Mouse (Mus musculus) heart, embryonic 16.5 days (tissue): ENCODE data around the gene Lrp2. TPM values are rescaled to one million over a fixed set of nuclear protein-coding genes. Genes with fewer than 3 reads are reported as not detected.

Experiments used
- ATAC-seq: fragments of 200-750 bp; cut with Nextera tagmentation; replicated peaks from 2 replicates; pipeline ENCODE4 v1.8.0; 2017; ENCODE audit warnings: moderate number of reproducible peaks; ENCODE audit not compliant: insufficient read depth, low FRiP score; ENCODE audit errors: extremely low read depth
- H3K27ac ChIP-seq: fragments of 300-500 bp; sonication (generic); 2 replicates; pipeline ENCODE4 v1.5.1; 2014; ENCODE audit warnings: mild to moderate bottlenecking, low read length, control low read depth, moderate library complexity
- H3K27me3 ChIP-seq: fragments of 300-500 bp; sonication (generic); 2 replicates; pipeline ENCODE4 v1.6.1; 2014; ENCODE audit warnings: low read length, mixed read lengths; ENCODE audit not compliant: control insufficient read depth, insufficient read depth
- H3K36me3 ChIP-seq: fragments of 300-500 bp; sonication (generic); 2 replicates; pipeline ENCODE4 v1.6.1; 2014; ENCODE audit not compliant: control insufficient read depth, insufficient read depth
- H3K4me1 ChIP-seq: fragments of 300-500 bp; sonication (generic); 2 replicates; pipeline ENCODE4 v1.6.1; 2014; ENCODE audit warnings: low read length, mixed read lengths; ENCODE audit not compliant: control insufficient read depth, insufficient read depth
- H3K4me2 ChIP-seq: fragments of 300-500 bp; sonication (generic); 2 replicates; pipeline ENCODE4 v1.6.1; 2014; ENCODE audit warnings: low read depth, mild to moderate bottlenecking, control low read depth, low read length
- H3K4me3 ChIP-seq: fragments of 300-500 bp; sonication (generic); 2 replicates; pipeline ENCODE4 v1.5.1; 2014; ENCODE audit warnings: mild to moderate bottlenecking, control low read depth, low read length
- H3K9ac ChIP-seq: fragments of 300-500 bp; sonication (generic); 2 replicates; pipeline ENCODE4 v1.6.1; 2014; ENCODE audit warnings: low read length, control low read depth
- H3K9me3 ChIP-seq: fragments of 300-500 bp; sonication (generic); replicated peaks from 2 replicates; pipeline ENCODE4 v1.6.1; 2016; ENCODE audit warnings: low read length; ENCODE audit not compliant: control insufficient read depth
- WGBS: fragments of 180-500 bp; shearing (Covaris S2); extraction: QIAGEN DNeasy Blood & Tissue Kit; methylation state at CpG from one replicate; pipeline ENCODE4 v1.1.7; 2014; 5-methylcytosine and 5-hydroxymethylcytosine counted together
- polyA plus RNA-seq: library from polyadenylated mRNA; unstranded; fragments of >200 nt; fragmentation: Nextera tagmentation; extraction: Ambion mirVana; gene quantifications from 2 replicates; pipeline ENCODE4 v1.2.1, GENCODE M21; 2015

Gene Lrp2
- polyA plus RNA-seq, 1 experiment from 2014 or later, result 0.21 TPM

DNA sequence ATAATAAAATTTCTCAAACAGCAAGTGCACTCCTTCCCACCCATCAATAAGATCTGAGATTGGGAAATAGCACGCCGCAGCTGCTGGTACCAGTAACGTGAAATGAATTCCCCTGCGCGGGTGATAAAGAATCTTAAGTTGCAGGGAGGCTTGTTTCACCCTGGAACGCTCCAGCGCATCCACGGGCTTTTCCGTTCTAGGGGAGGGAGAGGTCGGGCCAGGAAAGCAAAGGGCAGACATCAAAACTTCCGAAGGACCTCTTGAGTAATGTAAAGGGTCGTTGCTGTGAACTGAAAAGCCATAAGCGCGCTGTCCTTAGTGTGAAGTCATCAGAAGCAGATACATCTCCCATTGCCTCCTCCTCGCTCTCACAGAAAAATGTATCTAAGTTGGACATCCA is 26.5 kb downstream of the Lrp2 start:
- Histone ChIP-seq H3K4me2 (no peak overlapping the region), H3K4me1 (peaks cover 4% of the 10 kb centered on the region; the same call in 1 of the 2 replicates), H3K27ac (no peak overlapping the region), H3K9me3 (no peaks in the 10 kb centered on the region), H3K4me3 (no peak overlapping the region), H3K9ac (no peak overlapping the region), H3K36me3 (no peaks in the 10 kb centered on the region), H3K27me3 (peaks cover 5% of the 10 kb centered on the region; the same call in 1 of the 2 replicates)
- 50% methylated on average over 15 of the region's 15 CpGs for WGBS
- ATAC-seq, result no peak

DNA sequence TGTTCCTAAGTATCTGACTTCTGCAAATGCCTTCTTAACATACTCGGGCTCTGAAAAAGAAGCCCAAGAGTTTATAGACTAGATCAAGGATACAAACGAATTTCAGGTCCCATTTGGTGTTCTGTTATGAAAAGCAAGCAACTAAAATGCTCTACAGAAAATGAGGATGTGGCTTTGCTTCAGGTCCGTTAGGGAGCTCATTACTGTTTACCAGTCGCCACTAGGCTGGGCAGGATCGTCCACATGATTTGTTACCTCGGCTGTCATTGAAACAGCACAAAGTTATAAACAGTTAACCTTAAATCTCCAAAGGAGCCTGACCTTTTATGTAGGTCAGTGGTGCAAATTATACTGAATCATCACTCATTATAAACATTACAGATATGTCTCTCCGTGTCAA is 29.2 kb downstream of the Lrp2 start:
- Histone ChIP-seq H3K4me3 (no peak overlapping the region), H3K27ac (no peak overlapping the region), H3K4me2 (no peak overlapping the region), H3K9ac (no peak overlapping the region), H3K27me3 (peaks cover 5% of the 10 kb centered on the region; the same call in 1 of the 2 replicates), H3K4me1 (no peaks in the 10 kb centered on the region), H3K36me3 (no peaks in the 10 kb centered on the region), H3K9me3 (no peaks in the 10 kb centered on the region)
- ATAC-seq, result no peak
- WGBS, result 55% methylated on average over 7 of the region's 7 CpGs

DNA sequence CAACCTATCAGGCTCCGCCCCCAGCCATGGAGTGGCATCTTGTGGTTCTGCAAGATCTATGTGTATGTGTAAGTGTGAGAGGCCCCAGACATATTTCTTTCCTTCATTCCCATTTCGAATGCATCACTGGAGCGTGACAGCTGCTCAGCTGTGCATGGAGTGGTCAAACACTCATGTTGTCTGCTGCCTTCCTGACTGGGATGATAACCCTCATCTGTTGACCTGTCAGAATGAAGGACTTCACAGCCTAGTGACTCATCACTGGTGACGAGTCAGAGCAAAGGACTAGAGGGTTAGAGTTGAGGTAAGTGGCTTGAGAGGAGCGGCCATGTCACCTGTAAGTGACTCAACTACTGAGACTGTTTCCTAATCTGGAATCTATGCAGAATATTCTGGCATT is 34.2 kb downstream of the Lrp2 start:
- H3K4me3 ChIP-seq, result no peak overlapping the region
- H3K4me1 ChIP-seq, result no peaks in the 10 kb centered on the region
- no peaks in the 10 kb centered on the region for H3K9me3 ChIP-seq
- 61% methylated on average over 5 of the region's 5 CpGs for WGBS
- no peak overlapping the region for H3K9ac ChIP-seq
- no peaks in the 10 kb centered on the region for H3K27me3 ChIP-seq
- H3K4me2 ChIP-seq, result no peak overlapping the region
- H3K36me3 ChIP-seq, result no peaks in the 10 kb centered on the region
- no peak overlapping the region for H3K27ac ChIP-seq
- ATAC-seq, result no peak

DNA sequence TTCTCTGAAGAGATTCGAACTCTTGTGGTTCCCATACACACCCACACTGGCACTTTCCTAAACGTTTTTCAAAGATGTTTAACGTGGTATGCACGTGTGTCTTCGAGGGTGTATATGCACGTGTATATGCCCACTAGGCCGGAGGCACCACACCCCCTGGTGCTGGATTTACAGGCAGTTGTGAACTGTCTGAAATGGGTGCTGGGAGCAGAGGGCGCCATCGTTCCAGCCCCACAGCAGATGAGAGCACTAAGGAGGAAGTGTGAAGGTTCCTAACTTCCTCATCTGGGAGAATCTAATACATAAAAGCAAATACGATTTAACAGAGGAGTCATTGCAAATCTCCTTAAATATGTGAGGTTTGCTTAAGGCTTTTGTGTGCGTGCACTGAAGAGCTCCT is 39.0 kb downstream of the Lrp2 start:
- Histone ChIP-seq H3K36me3 (no peaks in the 10 kb centered on the region), H3K4me2 (no peak overlapping the region), H3K4me1 (no peaks in the 10 kb centered on the region), H3K27ac (no peak overlapping the region), H3K9me3 (no peaks in the 10 kb centered on the region), H3K9ac (no peak overlapping the region), H3K4me3 (no peak overlapping the region), H3K27me3 (no peaks in the 10 kb centered on the region)
- WGBS, result 69% methylated on average over 11 of the region's 11 CpGs
- no peak for ATAC-seq

DNA sequence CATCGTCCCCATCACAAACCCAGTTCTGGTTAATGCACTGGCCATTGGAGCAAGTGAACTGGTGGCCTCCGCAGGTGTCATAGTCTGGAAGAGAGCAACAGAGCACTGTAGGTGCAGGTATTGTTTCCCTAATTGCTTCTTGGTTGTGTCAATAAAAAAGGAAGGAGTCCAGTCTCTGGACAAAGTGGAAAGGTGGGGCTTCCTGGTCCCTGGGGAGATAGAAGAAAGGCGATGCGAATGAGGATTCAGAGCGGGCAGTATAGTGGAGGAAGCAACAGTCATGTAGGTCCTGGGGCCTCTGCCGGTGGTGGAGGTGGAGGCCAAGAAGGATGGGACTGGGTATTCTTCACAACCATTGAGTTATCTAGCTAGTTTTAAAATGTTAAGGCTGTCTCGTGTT is 49.8 kb downstream of the Lrp2 start:
- WGBS, result 77% methylated on average over 7 of the region's 7 CpGs
- Histone ChIP-seq H3K4me1 (0 out of 2 replicates have a peak, but pooled peaks cover 1% of the 10 kb centered on the region), H3K27ac (no peak overlapping the region), H3K27me3 (no peaks in the 10 kb centered on the region), H3K9me3 (no peaks in the 10 kb centered on the region), H3K36me3 (no peaks in the 10 kb centered on the region), H3K4me3 (no peak overlapping the region), H3K4me2 (no peak overlapping the region), H3K9ac (no peak overlapping the region)
- ATAC-seq, result no peak

DNA sequence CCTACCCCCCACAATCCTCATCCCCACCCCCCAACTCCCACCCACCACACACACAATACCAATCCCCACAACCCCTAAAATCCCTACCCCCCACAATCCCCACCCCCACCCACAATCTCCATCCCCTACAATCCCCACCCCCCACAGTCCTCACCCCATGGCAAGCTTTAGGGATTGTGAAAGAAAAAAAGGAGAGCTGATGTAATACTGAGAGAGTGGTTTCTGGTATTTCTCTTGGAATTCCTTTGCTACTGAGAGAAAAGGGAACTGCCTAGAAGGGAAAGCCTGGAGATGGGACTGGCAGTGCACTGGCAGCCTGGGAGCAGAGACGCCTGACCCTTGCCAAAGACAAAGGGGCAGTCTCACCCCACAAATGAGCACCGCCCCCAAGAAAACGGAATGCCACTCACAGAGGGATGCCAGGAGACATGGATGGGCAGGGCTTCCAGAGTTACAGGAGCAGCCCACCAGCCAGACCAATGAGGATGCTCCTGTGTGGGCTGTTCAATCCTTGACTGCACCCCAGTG is 54.3 kb downstream of the Lrp2 start:
- whole genome bisulfite sequencing, result 38% methylated on average over 3 of the region's 3 CpGs
- no peaks in the 10 kb centered on the region for H3K27me3 ChIP-seq
- H3K4me1 ChIP-seq, result 0 out of 2 replicates have a peak, but pooled peaks cover 9% of the 10 kb centered on the region
- no peak overlapping the region for H3K9ac ChIP-seq
- no peaks in the 10 kb centered on the region for H3K36me3 ChIP-seq
- H3K9me3 ChIP-seq, result no peaks in the 10 kb centered on the region
- H3K4me2 ChIP-seq, result no peak overlapping the region
- ATAC-seq, result no peak
- no peak overlapping the region for H3K4me3 ChIP-seq
- no peak overlapping the region for H3K27ac ChIP-seq

DNA sequence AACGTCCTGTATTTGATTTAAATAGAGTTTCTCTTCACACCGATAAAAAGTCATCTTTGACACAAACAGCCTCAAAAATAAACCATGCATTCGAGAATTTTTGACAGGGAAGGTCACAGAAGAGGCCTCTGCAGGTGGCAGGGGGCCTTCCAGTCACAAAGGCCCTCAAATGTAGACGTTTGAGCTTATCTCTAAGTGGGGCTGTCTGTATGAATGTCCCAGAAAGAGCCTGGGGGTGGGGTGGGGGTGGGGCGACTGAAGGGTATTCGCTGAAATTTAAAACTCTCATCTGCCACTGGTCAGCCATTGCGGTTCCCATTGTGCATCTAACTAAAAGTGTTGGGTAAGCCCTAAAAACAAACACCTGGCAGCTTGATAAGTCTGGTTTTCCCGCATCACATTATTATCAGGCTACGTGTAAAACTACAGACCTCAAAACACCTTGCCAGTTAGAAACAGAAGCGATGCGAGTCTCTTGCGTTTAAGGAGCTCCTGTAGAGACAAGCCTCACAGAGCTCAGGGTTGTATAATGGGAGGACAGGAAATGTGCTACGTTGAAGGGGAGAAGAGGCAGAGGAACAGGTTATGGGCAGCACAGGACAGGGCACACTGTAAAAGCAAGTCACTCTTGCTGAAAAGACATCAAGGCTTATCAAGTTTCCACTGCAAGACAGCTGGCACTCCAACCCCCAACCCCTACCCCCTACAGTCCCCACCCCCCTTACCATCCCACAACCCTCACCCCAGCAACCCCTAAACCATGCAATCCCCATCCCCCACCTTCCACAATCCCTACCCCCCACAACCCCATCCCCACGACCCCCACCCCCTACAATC is 55.0 kb downstream of the Lrp2 start:
- no peak for ATAC-seq
- 13% methylated on average over 14 of the region's 14 CpGs for WGBS
- Histone ChIP-seq H3K4me3 (no peak overlapping the region), H3K27ac (no peak overlapping the region), H3K27me3 (no peaks in the 10 kb centered on the region), H3K4me2 (no peak overlapping the region), H3K4me1 (0 out of 2 replicates have a peak, but pooled peaks cover 9% of the 10 kb centered on the region), H3K36me3 (no peaks in the 10 kb centered on the region), H3K9me3 (no peaks in the 10 kb centered on the region), H3K9ac (no peak overlapping the region)

DNA sequence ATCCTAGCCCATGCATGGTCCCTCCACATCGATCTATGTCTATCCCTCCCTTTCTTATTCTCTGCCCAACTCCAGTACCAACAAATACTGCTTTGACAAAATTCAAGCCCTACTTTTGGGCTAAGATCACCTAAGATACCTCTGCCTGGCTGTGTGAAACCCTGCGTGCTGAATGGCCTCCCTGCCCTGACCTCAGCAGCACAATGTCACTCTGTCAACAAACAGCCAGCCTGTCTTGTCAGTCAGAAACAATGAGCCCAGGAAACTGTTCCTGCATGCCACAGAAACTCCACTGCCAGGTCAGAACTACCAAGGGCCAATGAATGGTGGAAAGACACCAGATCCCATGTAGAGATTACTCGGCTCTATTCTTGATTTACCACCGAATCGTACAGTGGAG is 55.7 kb downstream of the Lrp2 start:
- H3K4me2 ChIP-seq, result no peak overlapping the region
- H3K9ac ChIP-seq, result no peak overlapping the region
- 0 out of 2 replicates have a peak, but pooled peaks cover 9% of the 10 kb centered on the region for H3K4me1 ChIP-seq
- no peak overlapping the region for H3K27ac ChIP-seq
- ATAC-seq, result no peak
- H3K36me3 ChIP-seq, result no peaks in the 10 kb centered on the region
- WGBS, result 41% methylated on average over 5 of the region's 5 CpGs
- no peaks in the 10 kb centered on the region for H3K27me3 ChIP-seq
- H3K4me3 ChIP-seq, result no peak overlapping the region
- H3K9me3 ChIP-seq, result no peaks in the 10 kb centered on the region

DNA sequence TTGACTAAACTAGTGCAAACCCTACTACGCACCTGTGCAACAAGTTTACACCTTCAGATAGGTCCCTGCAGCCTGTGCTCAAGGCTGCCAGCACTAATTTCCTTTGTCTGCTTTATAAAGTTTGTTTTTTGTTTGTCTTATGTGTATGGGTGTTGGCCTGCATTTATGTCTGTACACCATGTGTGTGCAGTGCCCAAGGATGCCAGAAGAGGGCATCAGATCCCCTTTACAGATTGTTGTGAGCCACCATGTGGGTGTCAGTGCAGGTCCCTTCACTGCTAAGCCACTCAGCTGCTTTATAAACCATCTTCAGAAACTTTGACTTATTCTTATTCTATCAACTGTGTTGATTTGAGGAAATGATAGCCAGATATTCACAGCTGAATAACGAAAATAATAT is 65.6 kb downstream of the Lrp2 start:
- WGBS, result 84% methylated on average over 2 of the region's 2 CpGs
- peaks cover 3% of the 10 kb centered on the region for H3K9me3 ChIP-seq
- no peak for ATAC-seq
- no peaks in the 10 kb centered on the region for H3K36me3 ChIP-seq
- no peaks in the 10 kb centered on the region for H3K27me3 ChIP-seq
- no peak overlapping the region for H3K4me2 ChIP-seq
- H3K27ac ChIP-seq, result no peak overlapping the region
- H3K4me1 ChIP-seq, result no peaks in the 10 kb centered on the region
- H3K4me3 ChIP-seq, result no peak overlapping the region
- H3K9ac ChIP-seq, result no peak overlapping the region
